Mouse (Mus musculus) forebrain, embryonic 15.5 days (tissue): ENCODE measurements around the gene Gm42715. TPM values are rescaled to one million over a fixed set of nuclear protein-coding genes. Genes with fewer than 3 reads are reported as not detected.

Experiments used
- ATAC-seq: fragments of 200-750 bp; cut with Nextera tagmentation; replicated peaks from 2 replicates; pipeline ENCODE4 v1.8.0; 2017; ENCODE audit warnings: mild to moderate bottlenecking, moderate TSS enrichment, moderate library complexity
- H3K27ac ChIP-seq: fragments of 300-500 bp; sonication (generic); replicated peaks from 2 replicates; pipeline ENCODE4 v1.5.1; 2015; ENCODE audit warnings: mild to moderate bottlenecking, inconsistent platforms
- H3K27me3 ChIP-seq: fragments of 300-500 bp; sonication (generic); 2 replicates; pipeline ENCODE4 v1.6.1; 2015; ENCODE audit warnings: inconsistent platforms
- H3K36me3 ChIP-seq: fragments of 300-500 bp; sonication (generic); 2 replicates; pipeline ENCODE4 v1.6.1; 2015; ENCODE audit warnings: mild to moderate bottlenecking, inconsistent platforms
- H3K4me1 ChIP-seq: fragments of 300-500 bp; sonication (generic); 2 replicates; pipeline ENCODE4 v1.6.1; 2015; ENCODE audit warnings: inconsistent platforms
- H3K4me2 ChIP-seq: fragments of 300-500 bp; sonication (generic); replicated peaks from 2 replicates; pipeline ENCODE4 v1.6.1; 2015; ENCODE audit warnings: mild to moderate bottlenecking, inconsistent platforms
- H3K4me3 ChIP-seq: fragments of 300-500 bp; sonication (generic); 2 replicates; pipeline ENCODE4 v1.5.1; 2015; ENCODE audit warnings: mild to moderate bottlenecking, inconsistent platforms
- H3K9ac ChIP-seq: fragments of 300-500 bp; sonication (generic); replicated peaks from 2 replicates; pipeline ENCODE4 v1.6.1; 2015; ENCODE audit warnings: mild to moderate bottlenecking, inconsistent platforms
- H3K9me3 ChIP-seq: fragments of 300-500 bp; sonication (generic); 2 replicates; pipeline ENCODE4 v1.6.1; 2016; ENCODE audit warnings: inconsistent platforms
- WGBS: fragments of 180-500 bp; shearing (Covaris S2); methylation state at CpG from one replicate; pipeline ENCODE4 v1.1.7; 2015; ENCODE audit warnings: mixed read lengths; 5-methylcytosine and 5-hydroxymethylcytosine counted together
- polyA plus RNA-seq: library from polyadenylated mRNA; unstranded; fragments of >200 nt; fragmentation: Nextera tagmentation; extraction: Ambion mirVana; gene quantifications from 2 replicates; pipeline ENCODE4 v1.2.1, GENCODE M21; 2015

The Gm42715 gene
- polyA plus RNA-seq, 1 experiment from 2014 or later: 17.7 TPM

DNA sequence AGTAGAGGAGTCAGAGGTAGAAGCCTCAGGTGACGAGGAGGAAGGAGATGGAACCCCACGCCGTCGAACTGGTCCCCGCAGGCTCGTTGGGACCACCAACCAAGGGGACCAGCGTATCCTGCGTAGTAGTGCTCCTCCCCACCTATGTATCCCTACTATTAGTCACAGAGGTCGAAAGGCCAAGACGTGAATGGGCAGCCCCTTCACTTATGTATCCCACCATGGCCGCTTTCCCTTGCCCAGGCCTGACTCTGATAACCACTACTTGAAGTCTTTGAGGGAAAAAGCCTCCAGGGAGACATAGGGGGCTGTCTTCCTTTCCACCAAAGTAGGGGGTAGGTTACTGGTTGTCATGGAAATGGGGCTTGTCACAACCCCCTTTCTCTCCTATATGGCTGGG lies 41.2 kb downstream of the Gm42715 start:
- Histone ChIP-seq H3K27me3 (no peaks in the 10 kb centered on the region), H3K4me3 (no peak overlapping the region), H3K27ac (no peak overlapping the region), H3K36me3 (peaks cover 85% of the 10 kb centered on the region), H3K9me3 (no peaks in the 10 kb centered on the region), H3K4me1 (no peaks in the 10 kb centered on the region), H3K9ac (no peak overlapping the region), H3K4me2 (no peak overlapping the region)
- WGBS: 94% methylated on average over 11 of the region's 11 CpGs
- ATAC-seq: no peak

DNA sequence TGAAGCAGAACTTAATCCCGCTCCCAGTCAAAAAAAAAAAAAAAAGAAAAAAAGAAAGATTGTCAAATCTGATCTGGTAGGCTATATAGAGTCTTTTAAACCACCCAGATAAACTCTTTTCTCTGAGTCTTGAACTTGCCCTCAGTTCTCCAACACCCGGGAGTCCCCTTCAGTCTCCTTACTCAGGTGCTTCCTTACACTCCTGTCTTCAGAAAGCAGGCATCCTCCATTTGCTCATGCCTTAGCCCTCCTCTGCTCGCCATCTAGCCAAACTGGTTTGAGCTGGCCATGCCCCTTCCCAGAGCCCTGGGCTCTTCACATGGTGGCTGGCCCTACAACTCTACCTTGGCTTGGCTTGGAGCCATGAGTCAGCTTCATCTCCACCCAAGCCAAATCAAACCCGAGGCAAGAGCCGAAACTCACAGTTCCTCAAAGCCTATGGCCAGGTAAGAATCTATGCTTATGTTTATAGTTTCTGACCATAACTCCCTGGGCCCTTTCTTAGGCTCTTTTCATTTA lies 42.0 kb downstream of the Gm42715 start, which contains the start of gene Tmem265:
Gene Tmem265, plus strand, starts transcription at position 51 of the 519 bp plus-strand sequence.
- no peak within 1 kb of the TSS for H3K4me3 ChIP-seq
- no peak within 1 kb of the TSS for H3K27ac ChIP-seq
- peaks cover 80% of the 10 kb centered on the region for H3K36me3 ChIP-seq
- no peaks in the 10 kb centered on the region for H3K4me1 ChIP-seq
- no peaks in the 10 kb centered on the region for H3K27me3 ChIP-seq
- ATAC-seq: no peak
- no peak within 1 kb of the TSS for H3K4me2 ChIP-seq
- H3K9me3 ChIP-seq: no peaks in the 10 kb centered on the region
- WGBS: 89% methylated on average over 5 of the region's 5 CpGs
- H3K9ac ChIP-seq: no peak within 1 kb of the TSS

DNA sequence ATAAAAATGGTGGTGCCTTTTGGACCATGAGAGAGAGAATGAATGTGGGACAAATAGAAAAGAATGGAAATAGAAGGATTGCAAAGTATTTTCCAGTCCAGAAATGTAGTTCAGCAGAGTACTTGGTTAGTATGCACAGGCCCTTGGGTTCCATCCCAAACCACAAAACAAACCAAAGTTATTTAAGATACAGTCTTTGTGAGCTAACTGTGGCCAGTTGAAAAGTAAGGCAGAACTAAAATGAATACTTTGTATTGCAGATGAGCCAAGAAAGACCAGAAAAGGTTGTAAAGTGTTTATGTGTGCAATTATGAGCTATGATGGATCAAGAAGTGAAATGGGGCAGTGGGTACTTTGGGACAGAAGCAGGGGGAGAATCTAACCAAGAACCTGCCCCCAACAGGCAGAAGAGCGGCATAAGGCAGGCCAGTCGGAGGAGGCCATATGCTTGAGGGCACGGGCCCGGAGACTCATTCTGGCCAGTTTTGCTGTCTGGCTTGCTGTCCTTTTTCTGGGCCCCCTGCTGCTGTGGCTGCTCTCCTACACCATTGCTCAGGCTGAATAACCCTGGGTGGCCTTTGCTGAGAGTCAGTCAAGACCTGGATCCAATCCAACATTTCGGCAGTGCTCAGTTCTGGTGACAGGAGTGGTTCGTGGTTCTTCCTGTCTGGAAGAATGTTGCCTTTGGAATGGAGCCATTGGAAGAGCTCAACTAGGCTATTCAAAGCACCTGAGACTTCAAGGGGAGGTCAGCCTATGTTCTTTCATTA lies 45.2 kb downstream of the Gm42715 start:
- Histone ChIP-seq H3K4me2 (no peak overlapping the region), H3K27ac (no peak overlapping the region), H3K9me3 (no peaks in the 10 kb centered on the region), H3K9ac (no peak overlapping the region), H3K36me3 (peaks cover 57% of the 10 kb centered on the region), H3K4me3 (no peak overlapping the region), H3K27me3 (no peaks in the 10 kb centered on the region), H3K4me1 (no peaks in the 10 kb centered on the region)
- 73% methylated on average over 6 of the region's 6 CpGs for WGBS
- no peak for ATAC-seq

DNA sequence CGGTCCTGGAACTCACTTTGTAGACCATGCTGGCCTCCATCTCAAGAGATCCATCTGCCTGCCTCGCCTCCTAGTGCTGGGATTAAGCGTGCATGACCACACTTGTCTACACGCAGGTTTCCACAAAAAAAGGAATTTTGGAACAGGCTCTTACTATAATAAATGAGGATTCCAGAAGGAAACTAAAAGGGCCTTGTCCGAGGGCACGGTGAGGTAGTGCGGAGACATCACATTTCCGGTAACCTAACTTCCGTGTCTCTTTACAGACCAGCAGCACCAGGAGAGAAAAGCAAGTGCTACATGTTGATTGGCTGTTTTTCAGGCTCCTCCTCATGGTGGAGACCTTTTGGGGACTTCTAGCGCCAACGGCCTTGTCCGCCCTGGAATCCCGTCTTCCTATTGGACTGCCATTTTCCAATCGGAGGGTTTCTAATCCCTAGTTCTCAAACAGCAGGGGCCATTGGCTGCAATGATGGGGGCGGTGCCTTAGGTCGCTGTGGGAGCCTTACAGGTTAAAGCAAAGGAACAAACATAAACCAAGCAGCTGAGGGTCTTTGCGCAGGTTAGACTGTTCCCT lies 53.6 kb downstream of the Gm42715 start, which contains the start of gene Phkg2:
Gene Phkg2, plus strand, starts transcription at position 446 of the 577 bp plus-strand sequence.
- under 1% methylated on average over 17 of the region's 17 CpGs for WGBS
- Histone ChIP-seq H3K9ac (peak within 1 kb of the TSS; percentile 90), H3K36me3 (peaks cover 12% of the 10 kb centered on the region), H3K4me3 (peak within 1 kb of the TSS; percentile 74), H3K27me3 (no peaks in the 10 kb centered on the region), H3K9me3 (no peaks in the 10 kb centered on the region), H3K27ac (peak within 1 kb of the TSS; percentile 71), H3K4me1 (peaks cover 27% of the 10 kb centered on the region), H3K4me2 (peak within 1 kb of the TSS; percentile 93)
- peak; percentile 99 for ATAC-seq

DNA sequence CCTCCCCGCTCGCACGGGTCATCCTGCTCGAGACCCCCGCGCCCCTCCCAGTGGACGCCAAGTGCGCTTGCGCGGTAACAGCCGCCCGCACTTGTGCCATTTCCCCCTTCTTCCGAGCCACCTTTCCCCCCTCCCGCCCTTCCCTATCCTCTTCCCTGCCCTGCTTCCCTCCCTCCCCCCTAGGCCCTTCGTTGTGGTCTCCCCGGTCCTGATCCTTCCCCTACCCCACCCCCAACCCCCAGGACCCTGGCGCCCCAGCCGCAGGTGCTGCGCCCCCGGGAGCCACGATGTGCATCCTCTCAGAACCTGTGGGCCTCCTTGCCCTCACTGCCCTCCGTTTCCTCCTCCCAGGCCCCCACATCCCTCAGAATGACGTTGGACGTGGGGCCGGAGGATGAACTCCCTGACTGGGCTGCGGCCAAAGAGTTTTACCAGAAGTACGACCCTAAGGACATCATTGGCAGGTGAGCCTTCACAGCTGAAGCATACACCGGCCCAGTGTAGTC lies 54.2 kb downstream of the Gm42715 start:
- H3K27ac ChIP-seq: peak overlapping the region; percentile 71
- no peaks in the 10 kb centered on the region for H3K9me3 ChIP-seq
- peak overlapping the region; percentile 93 for H3K4me2 ChIP-seq
- peak overlapping the region; percentile 90 for H3K9ac ChIP-seq
- peaks cover 27% of the 10 kb centered on the region for H3K4me1 ChIP-seq
- H3K36me3 ChIP-seq: peaks cover 17% of the 10 kb centered on the region
- H3K27me3 ChIP-seq: no peaks in the 10 kb centered on the region
- 1% methylated on average over 27 of the region's 28 CpGs for WGBS
- peak; percentile 65 for ATAC-seq
- peak overlapping the region; percentile 74 for H3K4me3 ChIP-seq

DNA sequence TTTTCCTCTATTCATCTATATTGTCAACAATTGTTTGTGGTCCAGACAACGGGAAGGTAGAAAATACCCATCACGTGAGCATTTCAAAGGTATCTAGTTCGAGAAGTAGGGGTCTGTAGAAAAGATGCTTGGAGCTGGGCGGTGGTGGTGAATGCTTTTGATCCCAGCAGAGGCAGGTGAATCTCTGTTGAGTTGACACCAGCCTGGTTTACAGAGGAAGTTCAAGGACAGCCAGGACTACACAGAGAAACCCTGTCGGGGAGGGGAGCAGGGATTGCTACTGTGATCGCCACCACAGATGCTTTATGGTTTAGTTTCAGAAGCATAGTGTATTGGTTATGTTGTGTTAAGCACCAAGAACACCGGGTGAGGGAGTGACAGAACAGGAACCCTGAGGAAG lies 54.7 kb downstream of the Gm42715 start:
- WGBS: 23% methylated on average over 7 of the region's 7 CpGs
- Histone ChIP-seq H3K4me1 (peaks cover 27% of the 10 kb centered on the region), H3K36me3 (peaks cover 17% of the 10 kb centered on the region), H3K27ac (peak overlapping the region; percentile 71; the same call in 1 of the 2 replicates), H3K27me3 (no peaks in the 10 kb centered on the region), H3K4me3 (peak overlapping the region; percentile 74), H3K9me3 (no peaks in the 10 kb centered on the region), H3K4me2 (peak overlapping the region; percentile 93), H3K9ac (peak overlapping the region; percentile 90)
- no peak for ATAC-seq

DNA sequence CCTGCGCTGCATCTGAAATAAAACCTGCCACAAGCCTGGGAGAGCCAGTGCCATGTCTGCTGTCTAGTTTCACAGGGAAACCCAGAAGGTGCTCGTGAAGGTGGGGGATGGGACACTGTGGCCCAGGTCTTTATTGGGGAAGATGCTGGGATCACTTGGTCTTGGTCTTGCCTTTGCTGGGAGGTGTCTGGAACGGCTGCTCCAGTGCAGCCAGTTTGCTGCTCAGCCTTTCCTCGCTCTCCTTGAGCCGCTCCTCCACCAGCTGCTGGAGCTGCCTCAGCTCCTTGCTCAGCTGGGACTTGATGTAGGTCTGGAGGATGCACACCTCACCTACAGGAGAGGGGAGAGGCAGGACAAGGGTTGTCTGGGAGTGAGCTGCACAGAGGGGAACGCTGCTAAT lies 63.9 kb downstream of the Gm42715 start:
- Histone ChIP-seq H3K27ac (no peak overlapping the region), H3K4me3 (no peak overlapping the region), H3K4me1 (peaks cover 9% of the 10 kb centered on the region), H3K9ac (no peak overlapping the region), H3K9me3 (no peaks in the 10 kb centered on the region), H3K4me2 (no peak overlapping the region), H3K36me3 (peaks cover 47% of the 10 kb centered on the region), H3K27me3 (no peaks in the 10 kb centered on the region)
- WGBS: 92% methylated on average over 6 of the region's 6 CpGs
- no peak for ATAC-seq

DNA sequence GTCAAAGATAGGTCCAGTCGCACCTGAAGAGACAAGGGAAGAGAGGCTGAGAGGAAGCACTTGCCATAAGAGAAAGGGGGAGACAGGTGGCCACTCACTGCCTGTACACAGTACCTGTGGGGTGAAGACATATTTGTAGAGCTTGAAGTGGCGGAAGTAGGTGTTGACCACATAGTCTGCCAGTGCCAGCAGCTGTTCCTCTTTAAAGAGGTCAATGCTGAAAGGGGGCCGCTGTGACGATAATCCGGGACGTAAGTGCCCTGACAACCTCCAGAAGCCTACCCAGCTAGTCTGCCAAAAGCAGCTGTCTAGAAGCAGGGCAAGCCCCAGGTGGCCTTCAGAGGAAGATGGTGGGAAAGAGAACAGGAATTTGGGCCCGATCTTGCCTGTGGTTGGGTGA lies 65.6 kb downstream of the Gm42715 start:
- H3K36me3 ChIP-seq: peaks cover 37% of the 10 kb centered on the region

DNA sequence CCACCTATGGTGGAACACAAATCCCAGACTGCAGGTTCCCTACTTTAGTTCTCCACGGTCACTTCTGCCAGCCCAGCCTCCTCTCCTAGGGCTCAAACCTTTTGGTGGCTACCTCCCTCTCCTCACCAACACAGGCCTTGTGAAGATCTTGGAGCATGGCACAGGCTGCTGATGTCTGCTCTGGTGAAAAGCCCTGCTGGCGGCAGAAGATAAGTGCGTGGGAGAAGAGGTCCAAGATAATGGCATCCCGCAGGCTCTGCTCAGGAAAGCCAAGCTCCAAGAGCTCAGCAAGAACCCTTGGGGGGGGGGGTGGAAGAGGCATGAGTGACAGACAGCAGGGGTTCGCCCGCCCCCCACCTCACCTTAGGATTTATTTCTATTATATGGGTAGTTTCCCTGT lies 66.8 kb downstream of the Gm42715 start:
- 96% methylated on average over 6 of the region's 6 CpGs for WGBS
- ATAC-seq: no peak
- Histone ChIP-seq H3K27ac (no peak overlapping the region), H3K9ac (no peak overlapping the region), H3K4me3 (no peak overlapping the region), H3K4me2 (no peak overlapping the region), H3K9me3 (no peaks in the 10 kb centered on the region), H3K27me3 (no peaks in the 10 kb centered on the region), H3K4me1 (peaks cover 18% of the 10 kb centered on the region), H3K36me3 (peaks cover 39% of the 10 kb centered on the region)

More for the DNA sequence above, 65.6 kb downstream of the Gm42715 start:
- H3K4me3 ChIP-seq: no peak overlapping the region
- H3K9ac ChIP-seq: no peak overlapping the region
- H3K27me3 ChIP-seq: no peaks in the 10 kb centered on the region
- H3K4me1 ChIP-seq: peaks cover 18% of the 10 kb centered on the region
- no peaks in the 10 kb centered on the region for H3K9me3 ChIP-seq
- no peak for ATAC-seq
- 89% methylated on average over 7 of the region's 7 CpGs for WGBS
- no peak overlapping the region for H3K4me2 ChIP-seq
- no peak overlapping the region for H3K27ac ChIP-seq

DNA sequence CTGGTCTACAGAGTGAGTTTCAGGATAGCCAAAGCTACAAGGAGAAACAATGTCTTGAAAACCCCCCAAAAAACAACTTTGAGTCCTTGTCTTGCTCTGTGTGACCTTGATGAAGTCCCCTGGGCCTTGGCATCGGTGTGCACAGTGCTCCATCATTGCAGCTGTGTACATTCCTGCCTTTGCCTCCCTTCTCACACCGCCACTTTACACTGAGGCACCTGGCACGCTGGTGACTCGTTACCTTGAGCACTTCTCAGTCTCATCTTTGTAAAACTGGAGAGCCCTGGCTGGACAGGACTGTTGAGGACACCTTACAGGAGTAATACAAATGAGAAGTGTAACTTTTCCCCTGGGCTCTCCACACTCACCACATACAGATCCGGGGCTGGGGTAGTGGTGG lies 67.8 kb downstream of the Gm42715 start:
- 65% methylated on average over 5 of the region's 5 CpGs for WGBS
- Histone ChIP-seq H3K4me1 (peaks cover 18% of the 10 kb centered on the region), H3K4me2 (peak overlapping the region; percentile 86), H3K9me3 (no peaks in the 10 kb centered on the region), H3K27ac (peak overlapping the region; percentile 84; the same call in 1 of the 2 replicates), H3K4me3 (peak overlapping the region; percentile 72; the same call in 1 of the 2 replicates), H3K36me3 (peaks cover 43% of the 10 kb centered on the region), H3K27me3 (no peaks in the 10 kb centered on the region), H3K9ac (peak overlapping the region; percentile 48)
- ATAC-seq: no peak

DNA sequence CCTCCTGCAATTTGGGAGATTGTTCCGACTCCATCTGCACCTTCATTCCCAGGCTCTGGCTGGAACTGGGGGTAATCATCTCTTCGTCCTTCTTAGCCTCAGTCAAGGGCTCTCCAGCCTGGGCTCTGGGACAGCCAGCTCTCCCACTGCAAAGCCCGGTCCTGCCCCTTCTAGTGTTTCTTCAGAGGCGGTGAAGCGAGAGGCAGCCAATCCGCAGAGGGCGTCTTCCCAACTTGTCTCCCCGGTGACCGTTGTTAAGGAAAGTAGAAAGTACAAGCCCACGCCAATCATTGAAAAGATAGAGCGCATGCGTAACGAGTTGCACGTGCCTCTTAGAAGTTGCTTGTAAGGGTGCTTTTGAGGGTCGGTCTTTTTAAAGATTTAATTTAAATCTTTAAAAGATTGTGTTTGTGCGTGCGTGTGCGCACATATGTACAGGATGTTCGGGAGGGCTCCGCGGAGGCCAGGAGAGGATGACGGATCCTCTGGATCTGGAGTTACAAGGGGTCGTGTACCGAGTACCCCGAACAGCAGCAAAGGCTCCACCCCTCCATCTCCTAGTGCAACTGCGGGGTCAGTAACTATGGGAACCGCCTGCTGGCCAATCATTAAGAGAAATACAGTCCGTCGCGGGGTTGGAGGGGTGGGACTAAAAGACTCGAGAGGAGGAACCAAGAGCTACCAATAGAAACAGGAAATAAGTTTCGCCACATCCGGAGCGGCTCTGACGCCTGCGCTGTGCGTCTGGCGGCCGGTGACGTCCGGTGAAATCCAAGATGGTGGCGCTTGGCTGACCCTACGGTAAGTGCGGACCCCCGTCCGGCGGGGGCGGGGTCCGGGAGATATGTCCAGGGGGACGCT lies 68.9 kb downstream of the Gm42715 start, which contains the start of the genes Ccdc189 and Rnf40:
Gene Ccdc189, minus strand, starts transcription at position 585 of the 861 bp plus-strand sequence.
Gene Rnf40, plus strand, starts transcription at position 757 of the 861 bp plus-strand sequence.
- WGBS: under 1% methylated on average over 50 of the region's 50 CpGs
- H3K36me3 ChIP-seq: peaks cover 43% of the 10 kb centered on the region
- H3K4me3 ChIP-seq: peak within 1 kb of the TSS; percentile 72

More for the DNA sequence above, 68.9 kb downstream of the Gm42715 start, which contains the start of the genes Ccdc189 and Rnf40:
- ATAC-seq: peak; percentile 98
- Histone ChIP-seq H3K4me2 (peak within 1 kb of the TSS; percentile 86), H3K27ac (peak within 1 kb of the TSS; percentile 84), H3K4me1 (peaks cover 18% of the 10 kb centered on the region), H3K9me3 (no peaks in the 10 kb centered on the region), H3K9ac (peak within 1 kb of the TSS; percentile 77), H3K27me3 (no peaks in the 10 kb centered on the region)
